Mouse (Mus musculus): ENCODE results near the gene Gm17660. TPM values are rescaled to one million over a fixed set of nuclear protein-coding genes. Genes with fewer than 3 reads are reported as not detected.

Gene Gm17660
- polyA plus RNA-seq (2017; shearing (Covaris generic)): not detected

GRCm38 (mm10) chr5:104077508-104077907 lies at the start of gene Gm17660:
Gm17660 (minus strand) TSS chr5:104077608.

GRCm38 (mm10) chr5:104113491-104114172 lies 36.2 kb upstream of the Gm17660 start, which contains the start of gene Sparcl1:
Sparcl1 (minus strand) TSS chr5:104113733.

DNA sequence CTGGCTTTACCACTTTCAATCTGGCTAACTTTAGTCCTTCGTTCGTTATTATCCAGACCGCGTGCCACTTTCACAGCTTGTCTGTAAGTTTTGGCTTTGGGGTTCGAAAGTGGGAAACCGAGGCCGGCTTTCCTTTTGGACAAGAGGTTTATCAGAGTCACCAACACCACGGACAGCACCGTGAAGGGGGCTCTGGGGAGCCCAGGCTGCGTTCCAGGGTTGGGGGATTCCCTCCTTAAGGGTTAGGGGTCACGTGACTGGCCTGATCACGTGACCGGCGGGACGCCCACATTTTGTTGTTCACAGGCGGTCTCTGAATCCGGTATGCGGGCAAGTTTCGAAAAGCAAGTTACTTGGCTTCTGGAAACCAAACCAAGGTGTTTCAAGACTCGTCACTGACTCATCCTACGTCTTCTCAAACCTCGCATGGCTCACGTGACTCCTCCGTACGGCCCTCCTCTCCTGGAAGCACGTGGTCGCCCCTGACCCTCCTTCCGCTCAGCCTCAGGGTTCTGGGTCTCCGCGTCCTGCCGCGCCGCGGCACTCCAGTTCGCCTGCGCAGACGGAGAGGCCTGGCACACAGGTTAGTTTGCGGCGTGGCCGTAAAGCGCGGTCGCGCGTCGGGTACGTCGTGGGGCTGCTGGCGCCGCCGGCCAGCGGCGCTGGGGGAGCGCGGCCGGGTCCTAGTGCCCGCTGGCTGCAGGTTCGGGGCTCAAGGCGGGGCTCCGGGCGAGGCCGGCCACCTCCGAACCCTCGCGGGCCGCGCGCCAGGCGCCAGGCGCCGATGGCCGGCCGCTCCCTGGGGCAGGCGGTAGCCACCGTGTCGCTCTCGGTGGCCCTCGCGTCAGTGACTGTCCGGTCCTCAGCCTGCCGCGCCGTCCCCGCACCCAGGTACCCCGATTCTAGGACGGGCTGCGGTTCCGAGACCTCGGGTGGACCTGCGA lies 30.9 kb downstream of the Gm17660 start, which contains the start of gene Nudt9:
TSS of gene Nudt9 (plus strand) at position 51 of the 944 bp plus-strand sequence.

GRCm38 (mm10) chr5:104021597-104022378 lies 55.6 kb downstream of the Gm17660 start, which contains the start of gene Hsd17b11:
Hsd17b11 (minus strand) TSS chr5:104021919.

Other genes with a start within 250 kb of the Gm17660 start
- gene Klhl8, start 166.3 kb downstream of the Gm17660 start, polyA plus RNA-seq (2017; shearing (Covaris generic)): 1.2 TPM
- gene Hsd17b13, start 100.2 kb downstream of the Gm17660 start, polyA plus RNA-seq (2017; shearing (Covaris generic)): 0.16 TPM
- gene Hsd17b11, start 55.7 kb downstream of the Gm17660 start, polyA plus RNA-seq (2017; shearing (Covaris generic)): 5.8 TPM
- 17.0 TPM for gene Nudt9, start 31.3 kb downstream of the Gm17660 start, polyA plus RNA-seq (2017; shearing (Covaris generic))
- gene Sparcl1, start 36.1 kb upstream of the Gm17660 start, polyA plus RNA-seq (2017; shearing (Covaris generic)): not detected
- not detected for gene Dspp, start 93.1 kb upstream of the Gm17660 start, polyA plus RNA-seq (2017; shearing (Covaris generic))
- gene Dmp1, start 125.0 kb upstream of the Gm17660 start, polyA plus RNA-seq (2017; shearing (Covaris generic)): not detected
- not detected for gene Ibsp, start 221.6 kb upstream of the Gm17660 start, polyA plus RNA-seq (2017; shearing (Covaris generic))
- not detected for gene Mepe, start 247.7 kb upstream of the Gm17660 start, polyA plus RNA-seq (2017; shearing (Covaris generic))